Mouse (Mus musculus) kidney, embryonic 14.5 days (tissue): Measurements from ENCODE around the gene Gm2381. TPM values are rescaled to one million over a fixed set of nuclear protein-coding genes. Genes with fewer than 3 reads are reported as not detected.
"Not testable (repeated sequence)": the region's sequence is repeated elsewhere in the genome, so short reads cannot be mapped to it uniquely, and the experiment has no call there.

Source experiments
- ATAC-seq: fragments of 200-750 bp; cut with Nextera tagmentation; 2 replicates; pipeline ENCODE4 v1.8.0; 2017; ENCODE audit warnings: moderate number of reproducible peaks, mild to moderate bottlenecking, moderate TSS enrichment, moderate library complexity; ENCODE audit not compliant: low FRiP score, low TSS enrichment
- H3K27ac ChIP-seq: fragments of 300-500 bp; sonication (generic); 2 replicates; pipeline ENCODE4 v1.5.1; 2014; ENCODE audit warnings: low read depth, mild to moderate bottlenecking, low read length, moderate library complexity, mixed read lengths
- H3K27me3 ChIP-seq: fragments of 300-500 bp; sonication (generic); 2 replicates; pipeline ENCODE4 v1.6.1; 2014; ENCODE audit warnings: mild to moderate bottlenecking, low read length; ENCODE audit not compliant: control insufficient read depth, insufficient read depth
- H3K36me3 ChIP-seq: fragments of 300-500 bp; sonication (generic); 2 replicates; pipeline ENCODE4 v1.6.1; 2014; ENCODE audit warnings: low read length, mixed read lengths; ENCODE audit not compliant: control insufficient read depth, insufficient read depth
- H3K4me1 ChIP-seq: fragments of 300-500 bp; sonication (generic); 2 replicates; pipeline ENCODE4 v1.6.1; 2014; ENCODE audit warnings: low read length, mixed read lengths; ENCODE audit not compliant: control insufficient read depth, insufficient read depth
- H3K4me2 ChIP-seq: fragments of 300-500 bp; sonication (generic); replicated peaks from 2 replicates; pipeline ENCODE4 v1.6.1; 2014; ENCODE audit warnings: low read depth, mild to moderate bottlenecking, low read length
- H3K4me3 ChIP-seq: fragments of 300-500 bp; sonication (generic); 2 replicates; pipeline ENCODE4 v1.5.1; 2014; ENCODE audit warnings: mild to moderate bottlenecking, low read length
- H3K9ac ChIP-seq: fragments of 300-500 bp; sonication (generic); 2 replicates; pipeline ENCODE4 v1.6.1; 2014; ENCODE audit warnings: low read depth, mild to moderate bottlenecking, low read length, moderate library complexity
- H3K9me3 ChIP-seq: fragments of 300-500 bp; sonication (generic); 2 replicates; pipeline ENCODE4 v1.6.1; 2016; ENCODE audit warnings: low read length; ENCODE audit not compliant: control insufficient read depth
- WGBS: fragments of 180-500 bp; shearing (Covaris S2); extraction: QIAGEN DNeasy Blood & Tissue Kit; methylation state at CpG from one replicate; pipeline ENCODE4 v1.1.7; 2014; 5-methylcytosine and 5-hydroxymethylcytosine counted together
- polyA plus RNA-seq: library from polyadenylated mRNA; unstranded; fragments of >200 nt; fragmentation: Nextera tagmentation; extraction: Ambion mirVana; gene quantifications from 2 replicates; pipeline ENCODE4 v1.2.1, GENCODE M21; 2014

Gene Gm2381
- polyA plus RNA-seq: not detected in 2 replicates

GRCm38 (mm10) chr7:42866801-42867458 is at the start of gene Gm2381:
Gene Gm2381, minus strand, starts transcription at chr7:42867234.
- ATAC-seq, H3K27ac ChIP-seq, H3K36me3 ChIP-seq, H3K4me3 ChIP-seq, H3K9me3 ChIP-seq, H3K4me1 ChIP-seq, H3K4me2 ChIP-seq, H3K27me3 ChIP-seq, H3K9ac ChIP-seq: not testable (repeated sequence)
- 82% methylated on average over 8 of the region's 8 CpGs for WGBS

GRCm38 (mm10) chr7:42898067-42898466 is 31.0 kb upstream of the Gm2381 start:
- WGBS: 97% methylated on average over 2 of the region's 2 CpGs
- H3K27ac ChIP-seq, H3K9ac ChIP-seq, H3K4me3 ChIP-seq, ATAC-seq, H3K9me3 ChIP-seq, H3K27me3 ChIP-seq, H3K4me1 ChIP-seq, H3K36me3 ChIP-seq, H3K4me2 ChIP-seq: not testable (repeated sequence)

- Histone ChIP-seq H3K36me3 (no peaks in the 10 kb centered on the region), H3K27me3 (no peaks in the 10 kb centered on the region), H3K9me3 (peaks cover 4% of the 10 kb centered on the region; the same call in 1 of the 2 replicates), H3K4me2 (no peak overlapping the region), H3K9ac (no peak overlapping the region), H3K4me1 (no peaks in the 10 kb centered on the region), H3K27ac (no peak overlapping the region), H3K4me3 (no peak overlapping the region)
- no peak for ATAC-seq
- 42% methylated on average over 23 of the region's 23 CpGs for WGBS
Measured at GRCm38 (mm10) chr7:42878090-42878489, 11.1 kb upstream of the Gm2381 start.

- H3K27me3 ChIP-seq, ATAC-seq, H3K36me3 ChIP-seq, H3K4me1 ChIP-seq, H3K27ac ChIP-seq, H3K4me2 ChIP-seq, H3K9me3 ChIP-seq, H3K9ac ChIP-seq, H3K4me3 ChIP-seq: not testable (repeated sequence)
Measured at GRCm38 (mm10) chr7:42838366-42838765, 28.7 kb downstream of the Gm2381 start.

- H3K27ac ChIP-seq: no peak overlapping the region
- WGBS: 83% methylated on average over 3 of the region's 3 CpGs
- no peak overlapping the region for H3K4me3 ChIP-seq
- ATAC-seq: no peak
- no peaks in the 10 kb centered on the region for H3K36me3 ChIP-seq
- no peaks in the 10 kb centered on the region for H3K27me3 ChIP-seq
- no peak overlapping the region for H3K4me2 ChIP-seq
- H3K9ac ChIP-seq: no peak overlapping the region
- H3K4me1 ChIP-seq: no peaks in the 10 kb centered on the region
- peaks cover 6% of the 10 kb centered on the region; the same call in 1 of the 2 replicates for H3K9me3 ChIP-seq
Measured at GRCm38 (mm10) chr7:42832221-42832620, 34.8 kb downstream of the Gm2381 start.

DNA sequence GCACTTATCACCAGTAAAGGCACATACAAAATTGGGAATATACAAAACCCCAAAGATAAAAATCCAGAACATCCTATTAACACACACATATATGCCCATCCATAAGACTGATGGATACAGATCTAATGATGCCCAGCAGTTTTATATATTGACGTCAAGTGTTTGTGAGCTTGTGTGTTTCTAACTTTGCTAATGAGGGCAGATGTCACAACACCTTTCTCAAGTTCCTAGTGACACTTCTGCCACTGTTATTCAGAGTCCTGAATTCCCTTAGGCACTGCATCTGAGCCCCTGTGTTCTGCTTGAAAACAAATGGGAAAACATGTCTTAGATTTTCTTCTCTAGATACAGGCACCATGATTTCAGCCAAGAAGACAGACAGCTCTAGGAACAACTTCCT is 73.6 kb downstream of the Gm2381 start, which contains the start of gene Vmn2r62:
Gene Vmn2r62, minus strand, starts transcription at position 101 of the 400 bp plus-strand sequence.
- H3K27me3 ChIP-seq, H3K4me3 ChIP-seq, H3K4me2 ChIP-seq, H3K27ac ChIP-seq, ATAC-seq, H3K9me3 ChIP-seq, H3K9ac ChIP-seq, H3K36me3 ChIP-seq, H3K4me1 ChIP-seq: not testable (repeated sequence)
- no CpG with 5 or more reads among the region's 1 CpGs for WGBS

Other genes starting within 250 kb of the Gm2381 start
- gene Zfp976, start 224.6 kb downstream of the Gm2381 start, polyA plus RNA-seq: 3.7 and 5.4 TPM in 2 replicates
- gene Zfp975, start 174.5 kb downstream of the Gm2381 start, polyA plus RNA-seq: 9.2 and 9.7 TPM in 2 replicates
- 0.07 TPM in 1 of 2 replicates, not detected in the other for gene Gm17067, start 140.2 kb downstream of the Gm2381 start, polyA plus RNA-seq
- not detected in 2 replicates for gene Vmn2r62, start 73.7 kb downstream of the Gm2381 start, polyA plus RNA-seq
- not detected in 2 replicates for gene Vmn2r63, start 66.6 kb upstream of the Gm2381 start, polyA plus RNA-seq
- not detected in 2 replicates for gene Gm9268, start 151.5 kb upstream of the Gm2381 start, polyA plus RNA-seq
- not detected in 2 replicates for gene Zfp936, start 247.0 kb upstream of the Gm2381 start, polyA plus RNA-seq